Mouse (Mus musculus) left cerebral cortex, postnatal 4 days (tissue): ENCODE results near the gene Apc2. TPM values are rescaled to one million over a fixed set of nuclear protein-coding genes. Genes with fewer than 3 reads are reported as not detected.

Experiments
- DNase-seq: peaks from one replicate; pipeline ENCODE4 v3.0.0-alpha.2; 2022
- intact Hi-C: fragments of 180-260 bp; cut with DNase I; formaldehyde crosslinking; loops from one replicate; pipeline ENCODE4 v1.15.1; 2025
- total RNA-seq, 2 experiments: library from RNA; stranded (reverse); gene quantifications; 2 replicates each; pipeline ENCODE4 v1.2.3; 2021

Gene Apc2
- total RNA-seq, 2 experiments from 2014 or later, result 398 to 400 TPM

DNA sequence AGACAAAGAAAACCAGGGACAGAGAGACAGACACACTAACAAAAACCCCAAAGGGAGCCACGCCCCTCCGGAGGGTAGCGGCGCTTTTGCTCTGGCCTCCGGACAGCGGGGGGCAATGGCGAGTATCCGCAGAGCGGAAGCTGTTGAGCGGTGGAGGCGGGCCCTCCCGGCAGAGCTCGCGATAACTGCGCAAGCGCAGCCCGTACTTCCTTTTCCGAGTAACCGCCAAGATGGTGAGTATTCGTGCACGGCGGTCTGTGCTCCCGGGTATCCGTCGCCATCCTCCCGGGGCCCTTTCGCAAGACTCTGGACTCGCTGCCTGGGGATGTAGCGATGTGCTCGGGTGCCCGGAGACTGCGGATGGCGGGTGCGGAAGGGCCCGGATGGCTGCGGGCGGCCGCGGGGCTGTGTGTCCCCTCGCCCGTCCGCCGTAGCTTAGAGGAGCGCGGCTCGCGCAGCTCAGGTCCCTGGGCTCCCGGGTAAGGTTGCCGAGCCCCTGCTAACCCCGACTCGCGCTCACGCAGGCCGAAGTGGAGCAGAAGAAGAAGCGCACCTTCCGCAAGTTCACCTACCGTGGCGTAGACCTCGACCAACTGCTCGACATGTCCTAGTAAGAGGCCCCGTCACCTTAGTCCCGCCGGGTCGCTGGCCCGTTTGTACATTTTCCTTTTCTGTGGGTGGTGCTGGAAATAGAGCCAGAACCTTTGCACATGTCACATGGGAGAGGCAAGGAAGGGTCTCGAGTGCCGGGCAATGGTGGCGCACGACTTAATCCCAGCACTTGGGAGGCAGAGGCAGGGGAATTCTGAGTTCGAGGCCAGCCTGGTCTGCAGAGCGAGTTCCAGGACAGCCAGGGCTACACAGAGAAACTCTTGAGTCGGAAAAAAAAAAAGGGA, 3.3 kb upstream of the Apc2 start, which contains the start of gene Rps15:
Rps15 (plus strand) TSS at position 203 of the 896 bp plus-strand sequence.
- peak; percentile 99 for DNase-seq
- intact Hi-C loops, result no loop called here

DNA sequence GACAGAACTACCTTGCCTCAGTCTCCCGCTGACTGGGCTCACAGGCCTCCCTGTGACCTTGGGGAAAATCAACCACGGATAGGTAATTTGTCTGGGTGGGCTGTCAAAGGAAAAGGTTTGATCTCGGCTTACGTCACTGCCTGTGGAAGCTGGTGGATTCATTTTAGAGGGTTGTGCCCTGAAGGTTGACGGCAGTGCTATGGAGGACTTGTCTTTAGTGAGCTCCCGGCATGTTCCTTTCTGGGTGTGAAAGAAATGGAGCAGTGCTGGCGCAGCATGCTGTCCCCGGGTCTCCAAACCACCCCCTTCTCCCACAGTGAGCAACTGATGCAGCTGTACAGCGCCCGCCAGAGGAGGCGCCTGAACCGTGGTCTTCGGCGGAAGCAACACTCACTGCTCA, 2.5 kb upstream of the Apc2 start:
- intact Hi-C loops, result no loop called here

DNA sequence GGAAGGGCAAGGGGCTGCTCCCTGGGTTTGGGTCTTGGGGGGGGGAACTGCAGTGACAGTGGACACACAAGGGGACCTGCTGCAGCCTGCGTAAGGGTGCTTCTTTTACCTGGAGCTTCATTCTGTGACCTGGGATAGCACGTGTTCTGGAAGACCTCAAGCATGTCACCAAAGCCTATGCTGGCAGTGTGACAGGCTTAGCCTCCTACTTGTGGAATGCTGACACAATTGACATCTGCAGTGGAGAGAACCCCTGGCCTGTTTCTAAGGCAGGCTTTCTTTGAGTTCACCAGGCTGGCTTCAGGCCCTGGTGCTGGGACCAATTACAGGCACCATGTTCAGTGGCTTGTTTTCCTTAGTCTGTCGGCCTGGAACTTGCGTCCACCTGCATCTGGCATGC, 1.5 kb upstream of the Apc2 start:
- no peak for DNase-seq
- intact Hi-C loops, result no loop called here

More for the DNA sequence above, 2.5 kb upstream of the Apc2 start:
- DNase-seq, result no peak

DNA sequence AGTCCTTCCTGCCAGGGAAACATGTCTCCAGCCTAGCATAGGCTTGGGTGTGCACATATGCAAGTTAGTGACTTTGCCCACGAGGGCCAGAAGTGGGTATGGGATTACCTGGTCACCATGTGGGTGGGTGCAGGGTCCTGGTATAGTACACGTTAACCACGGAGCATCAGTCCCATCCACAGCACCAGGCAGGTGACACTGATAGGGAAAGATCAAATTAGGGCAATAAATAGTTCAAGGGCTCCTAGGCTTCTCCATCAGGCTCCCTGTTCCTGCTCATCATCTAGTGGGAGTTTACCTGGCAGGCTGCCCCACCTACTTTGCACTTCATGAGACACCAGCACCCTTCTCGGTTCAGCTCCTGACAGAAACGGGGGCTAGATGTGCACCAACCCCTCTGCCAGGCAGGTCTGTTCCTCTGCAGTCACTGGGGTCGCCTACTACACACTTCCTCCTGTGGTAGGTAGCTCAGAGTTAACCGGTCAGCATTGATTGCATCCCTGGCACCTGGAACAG, 931 bp upstream of the Apc2 start:
- DNase-seq, result peak; percentile 33
- intact Hi-C loops, result no loop called here

DNA sequence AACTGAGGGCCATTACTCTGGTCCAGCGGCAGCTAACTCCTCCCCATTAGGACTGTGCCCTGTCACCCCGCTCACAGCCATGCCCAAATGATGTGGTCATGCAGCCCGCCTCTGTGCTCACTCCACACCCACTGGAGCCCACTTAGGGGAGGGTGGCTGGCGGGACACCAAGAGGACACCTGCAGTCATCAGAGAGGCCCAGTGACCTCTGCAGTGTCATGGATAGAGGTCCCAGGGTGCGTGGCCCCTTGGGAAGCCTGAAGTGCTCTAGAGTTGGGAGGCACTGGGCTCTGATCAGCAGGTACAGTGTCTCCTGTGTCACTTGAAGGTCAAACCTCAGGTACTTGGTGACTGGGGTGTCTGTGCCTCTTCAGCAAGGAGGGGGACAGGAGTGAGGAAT, 1.0 kb downstream of the Apc2 start:
- DNase-seq, result no peak
- intact Hi-C loops, result no loop called here

DNA sequence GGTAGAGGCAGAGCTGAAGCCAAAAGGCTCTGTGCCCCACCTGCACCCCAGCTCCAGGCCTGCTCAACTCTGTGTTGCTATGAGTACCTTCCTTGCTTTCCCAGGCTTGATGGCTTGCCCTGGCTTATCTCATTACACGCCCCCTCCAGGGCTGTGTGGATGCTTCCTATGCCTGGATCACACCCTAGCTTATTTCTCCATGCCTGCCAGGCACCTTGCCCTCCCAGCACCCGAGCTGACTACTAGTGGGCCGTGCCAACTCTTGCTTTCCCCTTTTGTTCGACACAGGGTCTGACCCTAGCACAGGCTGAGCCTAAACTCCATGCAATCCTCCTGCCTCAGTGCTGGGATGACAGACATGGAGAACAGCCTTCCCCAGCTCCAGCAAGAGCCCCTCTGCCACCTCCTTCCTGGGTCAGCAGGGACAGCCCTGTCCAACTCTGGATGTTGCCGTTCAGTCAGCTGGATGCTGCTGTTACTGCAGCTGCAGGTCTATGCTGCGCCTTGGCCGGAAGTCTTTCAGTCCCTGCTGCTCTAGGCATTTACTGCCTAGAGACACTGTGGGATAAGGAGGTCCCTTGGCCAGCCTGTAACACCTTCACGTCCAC, 1.9 kb downstream of the Apc2 start:
- no peak for DNase-seq
- intact Hi-C loops, result no loop called here

DNA sequence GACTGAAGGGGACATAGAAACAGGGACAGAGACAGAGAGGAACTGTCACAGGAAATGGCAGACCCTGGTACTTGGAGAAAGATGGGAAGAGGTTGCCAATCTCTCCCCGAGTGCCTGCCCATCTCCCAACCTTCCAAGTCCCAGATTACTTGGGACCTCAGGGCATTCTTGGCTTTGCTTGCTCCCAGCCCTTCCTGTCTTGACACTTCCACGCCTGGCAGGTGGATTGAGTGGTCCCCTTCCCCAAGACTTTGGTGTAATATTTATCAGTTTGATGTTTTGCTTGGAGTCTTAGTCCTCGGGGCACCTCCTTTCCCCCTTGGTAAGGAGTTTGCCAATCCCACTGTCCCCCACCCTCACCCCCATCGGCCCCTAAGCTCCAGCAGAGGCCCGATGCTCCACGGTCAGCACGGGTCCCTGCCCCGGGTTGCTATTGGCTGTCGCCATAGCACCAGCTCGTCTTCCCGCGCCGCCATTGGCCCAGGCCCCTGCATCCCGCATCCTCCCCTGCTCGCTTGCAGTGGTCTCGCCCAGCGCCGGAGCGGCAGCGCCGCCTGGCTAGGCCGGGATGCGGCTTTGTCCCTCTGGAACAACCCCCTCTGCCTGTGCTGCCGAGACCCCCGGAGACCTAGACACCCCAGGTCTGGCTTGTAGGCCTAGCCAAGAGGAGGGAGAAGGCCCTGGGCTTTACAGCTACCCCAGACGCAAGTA, 2.9 kb downstream of the Apc2 start:
- intact Hi-C loops, result no loop called here
- DNase-seq, result peak; percentile 97

DNA sequence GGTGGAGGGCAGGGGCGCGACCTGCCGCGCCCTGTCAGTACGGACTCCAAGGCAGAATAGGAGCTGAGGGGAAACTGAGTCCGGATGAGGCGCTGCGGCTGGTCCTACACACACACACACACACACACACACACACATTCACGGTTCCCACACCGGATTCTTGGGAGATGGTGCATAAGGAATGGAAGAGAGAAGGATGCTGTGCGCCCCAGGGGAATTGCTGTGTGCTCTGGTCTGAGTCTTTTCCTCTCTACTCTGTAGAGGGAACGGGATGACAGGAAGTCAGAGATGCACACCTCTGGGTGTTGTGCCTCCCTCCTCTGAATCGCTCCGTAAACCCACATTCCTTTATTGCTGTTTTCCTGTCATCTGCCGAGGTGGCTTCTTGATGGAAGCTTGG, 3.5 kb downstream of the Apc2 start:
- peak; percentile 55 for DNase-seq
- intact Hi-C loops, result no loop called here

DNA sequence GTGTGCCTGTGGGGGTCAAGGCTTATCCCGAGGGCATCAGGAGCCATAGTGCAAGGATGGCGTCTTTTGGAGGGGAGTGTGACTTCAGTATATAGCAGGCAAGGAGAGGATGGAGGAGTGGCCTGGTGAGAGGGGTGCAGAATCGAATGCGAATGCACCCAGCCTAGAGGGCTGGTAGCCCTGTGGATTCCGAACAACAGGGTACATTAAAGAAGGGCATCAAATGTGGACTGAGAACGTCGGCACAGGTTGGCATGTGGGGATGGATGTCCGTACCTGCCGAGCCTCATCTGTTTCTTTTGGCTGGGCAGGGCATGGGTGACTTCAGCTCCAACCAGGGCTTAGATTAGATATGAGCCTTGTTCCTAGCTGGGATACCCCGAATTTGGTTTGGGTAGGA, 4.0 kb downstream of the Apc2 start:
- intact Hi-C loops, result no loop called here
- DNase-seq, result no peak

DNA sequence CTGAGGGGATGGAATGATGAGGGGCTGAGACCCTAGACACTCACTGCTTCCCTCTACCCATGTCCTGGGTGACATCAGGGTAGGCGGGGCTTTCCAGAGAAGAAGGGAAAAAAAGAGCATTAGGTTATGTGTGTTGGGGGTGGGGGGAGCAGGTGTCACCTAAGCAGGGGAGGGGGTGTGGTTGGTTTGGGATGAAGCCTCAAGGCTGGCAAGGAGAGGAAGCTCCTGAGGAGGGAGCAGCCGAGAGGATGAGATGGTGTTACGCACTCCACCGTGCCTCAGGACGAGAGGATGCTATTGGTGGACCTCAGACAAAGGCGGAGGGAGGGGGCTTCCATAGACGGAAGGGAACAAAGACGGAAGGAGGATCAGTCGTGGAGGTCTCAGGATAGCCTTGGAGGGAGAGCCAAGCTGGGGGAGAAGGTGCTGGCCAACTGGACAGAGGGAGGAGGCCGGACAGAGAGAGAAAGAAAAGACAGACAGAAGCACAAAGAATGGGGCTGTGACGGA, 5.0 kb downstream of the Apc2 start:
- peak; percentile 83 for DNase-seq
- intact Hi-C loops, result no loop called here

DNA sequence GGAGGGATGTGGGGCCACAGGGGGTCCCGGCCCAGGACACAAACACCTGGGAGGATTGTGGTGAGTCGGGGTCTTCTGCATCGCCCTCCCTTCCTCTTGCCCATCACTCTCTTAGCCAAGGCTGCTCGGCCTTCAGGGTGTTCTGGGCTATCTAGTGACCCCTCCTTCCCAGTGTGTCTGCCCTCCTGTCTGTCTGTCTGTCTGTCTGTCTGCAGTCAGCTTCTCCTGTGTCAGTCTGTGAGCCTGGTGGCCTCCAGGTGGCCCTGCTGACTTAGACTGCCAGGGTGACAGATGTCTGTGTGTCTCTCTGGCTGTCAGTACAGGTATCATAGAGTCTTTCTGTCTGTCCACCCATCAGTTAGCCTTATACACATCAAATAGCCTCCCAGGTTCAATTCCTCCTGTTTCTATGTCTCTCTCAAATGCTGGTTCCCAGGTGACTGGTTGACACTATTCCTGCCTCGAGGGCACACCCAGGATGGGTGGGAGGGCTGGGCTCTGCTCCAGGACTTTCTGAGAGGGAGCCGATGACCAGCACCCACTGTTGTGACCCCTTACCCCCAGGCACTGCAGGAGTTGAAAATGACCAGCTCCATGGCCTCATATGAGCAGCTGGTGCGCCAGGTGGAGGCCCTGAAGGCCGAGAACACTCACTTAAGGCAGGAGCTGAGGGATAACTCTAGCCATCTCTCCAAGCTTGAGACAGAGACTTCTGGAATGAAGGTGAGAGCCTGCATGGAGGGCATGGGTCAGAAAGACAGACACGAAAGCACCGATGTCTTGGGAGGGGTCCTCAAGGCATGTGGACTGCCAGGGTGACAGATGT, 5.7 kb downstream of the Apc2 start:
- intact Hi-C loops, result no loop called here
- DNase-seq, result no peak

DNA sequence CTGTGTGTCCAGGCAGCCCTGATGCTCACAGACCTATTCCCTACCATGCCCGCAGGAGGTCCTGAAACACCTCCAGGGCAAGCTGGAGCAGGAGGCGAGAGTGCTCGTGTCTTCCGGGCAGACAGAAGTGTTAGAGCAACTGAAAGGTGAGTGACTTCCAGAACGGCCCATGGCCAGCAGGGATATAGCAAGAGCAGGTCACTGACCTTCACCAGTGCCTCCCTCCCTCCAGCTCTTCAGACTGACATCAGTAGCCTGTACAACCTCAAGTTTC, 6.2 kb downstream of the Apc2 start:
- intact Hi-C loops, result no loop called here
- DNase-seq, result no peak

DNA sequence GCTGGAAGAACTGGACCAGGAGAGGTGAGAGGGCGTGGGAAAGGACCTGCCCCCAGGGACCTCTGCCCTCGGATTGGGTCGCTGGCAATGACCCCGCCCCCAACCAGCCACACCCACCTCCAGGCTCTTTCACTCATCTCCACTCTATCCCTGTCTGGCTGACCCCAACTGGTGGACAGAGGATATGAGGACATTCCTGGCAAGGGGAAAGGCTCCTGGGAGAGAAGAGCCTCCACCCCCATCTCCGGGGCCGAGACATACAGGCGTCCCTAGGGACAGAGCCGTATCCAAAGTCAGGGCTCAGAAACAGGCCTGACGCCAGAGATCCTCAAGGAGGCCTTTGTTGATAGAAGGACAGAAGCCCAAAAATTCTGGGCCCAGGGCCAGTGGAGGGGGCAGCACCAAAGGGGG, 6.7 kb downstream of the Apc2 start:
- peak; percentile 90 for DNase-seq
- intact Hi-C loops, result no loop called here

DNA sequence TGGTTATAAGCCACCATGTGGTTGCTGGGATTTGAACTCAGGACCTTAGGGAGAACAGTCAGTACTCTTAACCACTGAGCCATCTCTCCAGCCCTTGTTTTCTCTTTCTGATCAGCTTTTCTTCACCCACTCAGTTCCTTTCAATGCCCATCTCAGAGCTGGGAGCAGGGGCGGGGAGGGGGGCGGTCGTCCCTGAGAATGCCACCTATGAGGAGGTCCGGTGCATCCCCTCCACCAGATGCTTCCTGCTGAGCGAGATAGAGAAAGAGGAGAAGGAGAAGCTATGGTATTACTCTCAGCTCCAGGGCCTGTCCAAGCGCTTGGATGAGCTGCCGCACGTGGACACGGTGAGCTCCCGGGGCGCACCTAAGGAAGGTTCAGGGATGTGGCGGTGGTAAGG, 8.7 kb downstream of the Apc2 start:
- no peak for DNase-seq
- intact Hi-C loops, result no loop called here

DNA sequence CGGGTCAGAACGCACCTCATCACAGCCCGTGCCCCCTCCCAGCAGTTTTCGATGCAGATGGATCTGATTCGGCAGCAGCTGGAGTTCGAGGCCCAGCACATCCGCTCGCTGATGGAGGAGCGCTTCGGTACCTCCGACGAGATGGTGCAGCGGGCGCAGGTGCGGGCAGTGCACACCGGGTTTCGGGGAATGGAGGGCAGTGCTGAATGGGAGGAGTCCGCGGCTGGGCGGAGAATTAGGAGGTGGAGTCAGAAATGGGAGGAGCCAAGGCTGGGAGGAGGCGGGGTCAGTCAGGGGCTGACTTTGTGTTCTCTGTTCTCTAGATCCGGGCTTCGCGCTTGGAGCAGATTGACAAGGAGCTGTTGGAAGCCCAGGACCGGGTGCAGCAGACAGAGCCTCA, 9.1 kb downstream of the Apc2 start:
- no peak for DNase-seq
- intact Hi-C loops, result no loop called here

DNA sequence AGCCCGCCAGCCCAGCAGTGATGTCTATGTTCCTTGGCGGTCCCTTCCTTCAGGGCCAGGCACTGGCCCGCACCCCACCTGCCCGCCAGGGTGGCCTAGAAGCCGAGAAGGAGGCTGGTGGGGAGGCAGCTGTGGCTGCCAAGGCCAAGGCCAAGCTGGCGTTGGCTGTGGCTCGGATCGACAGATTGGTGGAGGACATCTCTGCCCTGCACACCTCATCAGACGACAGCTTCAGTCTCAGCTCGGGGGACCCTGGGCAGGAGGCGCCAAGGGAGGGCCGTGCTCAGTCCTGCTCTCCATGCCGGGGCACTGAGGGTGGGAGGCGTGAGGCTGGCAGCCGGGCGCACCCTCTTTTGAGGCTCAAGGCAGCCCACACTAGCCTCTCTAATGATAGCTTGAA, 15.8 kb downstream of the Apc2 start:
- DNase-seq, result peak; percentile 53
- intact Hi-C loops, result no loop called here

DNA sequence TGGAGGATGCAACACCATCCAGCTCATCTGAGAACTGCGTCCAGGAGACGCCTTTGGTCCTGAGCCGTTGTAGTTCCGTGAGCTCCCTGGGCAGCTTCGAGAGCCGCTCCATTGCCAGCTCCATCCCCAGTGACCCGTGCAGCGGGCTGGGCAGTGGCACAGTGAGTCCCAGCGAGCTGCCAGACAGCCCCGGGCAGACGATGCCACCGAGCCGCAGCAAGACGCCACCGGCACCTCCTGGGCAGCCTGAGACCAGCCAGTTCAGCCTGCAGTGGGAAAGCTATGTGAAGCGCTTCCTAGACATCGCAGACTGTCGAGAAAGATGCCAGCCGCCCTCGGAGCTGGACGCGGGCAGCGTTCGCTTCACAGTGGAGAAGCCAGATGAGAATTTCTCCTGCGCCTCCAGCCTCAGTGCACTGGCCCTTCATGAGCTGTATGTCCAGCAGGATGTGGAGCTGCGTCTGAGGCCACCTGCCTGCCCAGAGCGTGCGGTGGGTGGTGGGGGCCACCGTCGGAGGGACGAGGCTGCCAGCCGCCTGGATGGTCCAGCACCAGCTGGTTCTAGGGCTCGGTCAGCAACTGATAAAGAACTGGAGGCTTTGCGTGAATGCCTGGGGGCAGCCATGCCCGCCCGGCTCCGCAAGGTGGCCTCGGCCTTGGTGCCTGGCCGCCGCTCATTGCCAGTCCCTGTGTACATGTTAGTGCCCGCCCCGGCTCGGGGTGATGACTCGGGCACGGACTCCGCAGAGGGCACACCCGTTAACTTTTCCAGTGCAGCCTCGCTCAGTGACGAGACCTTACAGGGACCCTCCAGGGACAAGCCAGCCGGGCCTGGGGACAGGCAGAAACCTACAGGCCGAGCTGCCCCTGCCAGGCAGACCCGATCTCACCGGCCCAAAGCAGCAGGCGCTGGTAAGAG, 17.1 kb downstream of the Apc2 start:
- DNase-seq, result peak; percentile 31
- intact Hi-C loops, result no loop called here

DNA sequence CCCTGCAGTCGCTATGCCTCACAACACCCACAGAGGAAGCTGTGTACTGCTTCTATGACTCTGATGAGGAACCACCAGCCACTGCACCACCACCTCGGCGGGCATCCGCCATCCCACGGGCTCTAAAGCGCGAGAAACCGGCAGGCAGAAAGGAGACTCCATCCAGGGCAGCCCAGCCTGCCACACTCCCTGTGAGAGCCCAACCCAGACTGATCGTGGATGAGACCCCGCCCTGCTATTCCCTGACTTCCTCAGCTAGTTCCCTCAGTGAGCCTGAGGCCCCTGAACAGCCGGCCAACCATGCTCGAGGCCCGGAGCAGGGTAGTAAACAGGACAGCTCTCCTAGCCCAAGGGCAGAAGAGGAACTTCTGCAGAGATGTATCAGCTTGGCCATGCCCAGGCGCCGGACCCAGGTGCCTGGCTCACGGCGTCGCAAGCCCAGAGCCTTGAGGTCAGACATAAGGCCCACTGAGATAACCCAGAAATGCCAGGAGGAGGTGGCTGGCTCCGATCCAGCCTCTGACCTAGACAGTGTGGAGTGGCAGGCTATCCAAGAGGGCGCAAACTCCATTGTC, 17.9 kb downstream of the Apc2 start:
- intact Hi-C loops, result no loop called here
- peak; percentile 34 for DNase-seq

DNA sequence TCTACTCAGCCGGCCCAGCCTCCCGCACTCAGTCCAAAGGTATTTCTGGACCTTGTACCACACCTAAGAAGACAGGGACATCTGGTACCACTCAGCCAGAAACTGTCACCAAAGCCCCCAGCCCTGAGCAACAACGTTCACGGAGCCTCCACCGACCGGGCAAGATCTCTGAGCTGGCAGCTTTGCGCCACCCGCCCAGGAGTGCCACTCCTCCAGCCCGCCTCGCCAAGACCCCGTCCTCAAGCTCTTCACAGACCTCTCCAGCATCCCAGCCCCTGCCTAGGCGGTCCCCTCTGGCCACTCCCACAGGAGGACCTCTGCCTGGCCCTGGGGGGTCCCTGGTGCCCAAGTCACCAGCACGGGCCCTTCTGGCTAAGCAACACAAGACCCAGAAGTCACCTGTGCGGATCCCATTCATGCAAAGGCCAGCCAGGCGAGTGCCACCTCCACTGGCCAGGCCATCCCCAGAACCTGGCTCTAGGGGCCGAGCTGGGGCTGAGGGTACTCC, 18.8 kb downstream of the Apc2 start:
- DNase-seq, result no peak
- intact Hi-C loops, result no loop called here
